Mouse (Mus musculus) lung, adult 2 months (tissue): Measurements from ENCODE around the gene Ttbk1. TPM values are rescaled to one million over a fixed set of nuclear protein-coding genes. Genes with fewer than 3 reads are reported as not detected.

Experiments
- DNase-seq: peaks from one replicate; pipeline ENCODE4 v3.0.0; 2022
- H3K4me1 ChIP-seq: fragments of 200-500 bp; 2 replicates; pipeline ENCODE4 v1.6.1; 2011; ENCODE audit warnings: low read length; ENCODE audit not compliant: control insufficient read depth, insufficient read depth
- H3K4me3 ChIP-seq: fragments of 200-500 bp; replicated peaks from 2 replicates; pipeline ENCODE3; 2011; ENCODE audit warnings: low read depth, mild to moderate bottlenecking, control low read depth, low read length; ENCODE audit errors: extremely low read depth
- CTCF ChIP-seq: fragments of 200-500 bp; IDR thresholded peaks from 2 replicates; pipeline ENCODE4 v1.5.1; 2011; ENCODE audit warnings: mild to moderate bottlenecking, low read length, control low read depth; ENCODE audit not compliant: insufficient read depth
- POLR2A ChIP-seq: fragments of 200-500 bp; IDR thresholded peaks from 2 replicates; pipeline ENCODE4 v1.6.1; 2011; ENCODE audit warnings: low read depth, mild to moderate bottlenecking, control low read depth, low read length, borderline replicate concordance; ENCODE audit errors: extremely low read depth
- whole genome bisulfite sequencing: fragments of 180-500 bp; shearing (Covaris S2); methylation state at CpG from one replicate; pipeline ENCODE4 v1.1.7; 2018; 5-methylcytosine and 5-hydroxymethylcytosine counted together
- polyA plus RNA-seq: library from polyadenylated mRNA; depleted of rRNA; stranded (reverse); fragments of >200 nt; gene quantifications from 2 replicates; pipeline ENCODE4 v1.2.3, GENCODE M21; 2012; rRNA removed

Gene Ttbk1
- polyA plus RNA-seq, result 0.17 and 0.19 TPM in 2 replicates

DNA sequence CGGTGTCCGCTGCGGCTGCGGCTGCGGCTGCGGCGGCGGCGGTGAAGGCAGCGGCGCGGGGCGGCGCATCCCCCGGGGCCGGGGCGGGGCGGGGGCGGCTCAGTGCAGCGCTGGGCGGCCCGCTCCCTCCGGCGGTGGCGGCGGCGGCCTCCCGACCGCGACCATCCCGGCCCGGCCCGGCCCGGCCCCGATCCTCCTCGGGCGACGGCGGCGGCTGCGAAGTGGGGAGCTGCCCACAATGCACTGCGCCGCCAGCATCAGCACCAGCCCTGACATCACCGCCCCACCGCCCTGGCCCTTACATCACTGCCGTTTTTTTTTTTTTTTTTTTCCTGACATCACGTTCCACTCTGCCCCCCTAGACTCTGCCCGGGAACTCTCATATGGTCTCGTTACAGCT is at the start of gene Ttbk1:
Gene Ttbk1, minus strand, starts transcription at position 245 of the 400 bp plus-strand sequence.
- H3K4me3 ChIP-seq, result no peak within 1 kb of the TSS
- TF ChIP-seq CTCF (no peak), POLR2A (no peak)
- 2% methylated on average over 27 of the region's 49 CpGs for WGBS
- H3K4me1 ChIP-seq, result peaks cover 3% of the 10 kb centered on the region; the same call in 1 of the 2 replicates
- DNase-seq, result no peak

DNA sequence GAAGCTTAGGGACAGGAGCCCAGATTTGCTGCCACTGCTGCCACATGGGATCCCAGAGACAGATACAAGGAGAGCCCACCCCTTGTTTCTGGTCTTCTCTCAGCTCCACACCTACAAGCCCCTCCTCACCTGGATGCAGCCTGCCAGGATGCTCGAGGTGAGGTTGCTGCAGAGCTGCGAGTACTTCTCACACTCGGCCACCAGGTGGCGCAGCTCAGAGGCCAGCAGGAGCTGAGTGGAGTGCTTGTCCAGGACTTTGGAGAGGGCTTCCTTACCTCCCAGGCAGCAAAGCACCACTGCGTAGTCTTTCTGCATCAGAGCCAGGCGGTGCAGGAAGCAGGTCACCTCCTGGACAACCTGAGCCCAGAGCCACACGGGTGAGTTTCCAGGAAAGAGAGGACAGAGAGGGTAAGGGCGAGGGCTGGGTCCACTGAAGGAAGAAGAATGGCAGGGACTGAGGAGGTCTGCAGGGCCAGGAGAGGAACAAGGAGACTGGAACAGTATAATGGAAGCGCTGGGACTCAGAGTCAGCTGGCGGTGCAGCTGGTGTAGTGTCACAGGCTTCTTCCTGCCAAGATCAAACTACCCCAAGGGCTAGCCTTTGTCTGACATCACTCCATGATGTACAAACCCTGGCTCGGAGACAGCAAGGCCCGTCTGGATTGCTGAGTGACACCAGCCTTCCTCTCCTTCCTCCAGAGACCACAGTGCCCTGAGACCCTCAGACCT is 38.3 kb upstream of the Ttbk1 start:
- TF ChIP-seq CTCF (peak; percentile 93), POLR2A (no peak)
- WGBS, result 34% methylated on average over 12 of the region's 12 CpGs
- DNase-seq, result peak; percentile 65
- Histone ChIP-seq H3K4me3 (no peak overlapping the region), H3K4me1 (no peaks in the 10 kb centered on the region)

DNA sequence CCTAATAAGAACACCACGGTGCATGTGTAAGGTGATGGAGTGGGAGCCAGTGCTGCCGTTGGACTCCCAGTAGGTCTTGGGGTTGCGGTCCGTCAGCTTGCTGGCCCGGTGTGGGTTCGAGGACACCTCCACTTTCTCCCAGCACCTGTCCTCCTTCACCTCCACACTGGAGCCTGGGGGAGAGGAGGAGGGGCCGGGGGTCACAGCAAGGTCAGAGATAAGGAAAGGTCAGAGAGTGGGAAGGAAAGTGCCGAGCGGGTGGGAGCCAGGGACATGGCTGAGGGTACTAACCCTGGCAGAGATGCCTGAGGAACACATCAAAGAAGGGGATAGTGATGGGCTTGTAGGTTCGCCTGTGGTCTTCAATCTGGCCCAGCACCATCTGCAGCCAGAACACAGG is 37.6 kb upstream of the Ttbk1 start:
- no peak for TF ChIP-seq CTCF
- 69% methylated on average over 10 of the region's 10 CpGs for whole genome bisulfite sequencing
- Histone ChIP-seq H3K4me1 (no peaks in the 10 kb centered on the region), H3K4me3 (no peak overlapping the region)
- no peak for DNase-seq

DNA sequence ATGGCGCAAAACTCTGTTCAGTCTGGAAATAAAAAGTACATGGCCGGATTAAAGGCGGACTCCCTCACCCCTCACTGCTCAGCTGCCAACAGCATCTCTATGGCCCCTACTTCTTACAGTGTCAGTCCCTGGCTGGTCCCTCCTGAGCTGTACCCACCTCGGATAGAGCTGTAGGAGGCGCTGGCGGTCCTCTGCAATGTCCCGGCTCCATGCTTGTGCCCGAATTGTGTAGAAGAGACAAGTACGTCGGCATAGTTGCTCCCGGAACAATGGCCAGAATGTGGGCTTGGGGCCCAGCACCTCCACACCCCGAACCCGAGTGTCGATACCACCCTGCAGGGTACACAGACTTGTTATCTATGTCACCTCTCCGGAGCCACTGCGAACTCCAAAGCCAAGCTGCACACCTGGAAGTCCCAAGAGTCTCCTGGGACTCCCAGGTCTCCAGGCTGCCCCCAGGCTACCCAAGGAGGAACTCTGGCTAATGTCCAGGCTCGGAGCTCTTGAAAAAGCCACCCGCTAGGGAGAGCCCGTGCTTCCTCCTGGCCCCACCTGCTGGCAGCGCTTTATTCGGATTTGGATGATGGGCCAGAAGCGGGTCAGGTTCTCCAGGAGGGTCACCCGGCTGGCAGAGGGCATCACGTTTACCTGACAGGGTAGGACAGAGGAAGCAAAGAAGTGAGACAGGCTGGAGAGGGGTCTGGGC is 34.6 kb upstream of the Ttbk1 start:
- H3K4me1 ChIP-seq, result no peaks in the 10 kb centered on the region
- WGBS, result 48% methylated on average over 24 of the region's 24 CpGs
- H3K4me3 ChIP-seq, result no peak overlapping the region
- DNase-seq, result peak; percentile 25
- TF ChIP-seq CTCF, result no peak
- no peak for TF ChIP-seq POLR2A

DNA sequence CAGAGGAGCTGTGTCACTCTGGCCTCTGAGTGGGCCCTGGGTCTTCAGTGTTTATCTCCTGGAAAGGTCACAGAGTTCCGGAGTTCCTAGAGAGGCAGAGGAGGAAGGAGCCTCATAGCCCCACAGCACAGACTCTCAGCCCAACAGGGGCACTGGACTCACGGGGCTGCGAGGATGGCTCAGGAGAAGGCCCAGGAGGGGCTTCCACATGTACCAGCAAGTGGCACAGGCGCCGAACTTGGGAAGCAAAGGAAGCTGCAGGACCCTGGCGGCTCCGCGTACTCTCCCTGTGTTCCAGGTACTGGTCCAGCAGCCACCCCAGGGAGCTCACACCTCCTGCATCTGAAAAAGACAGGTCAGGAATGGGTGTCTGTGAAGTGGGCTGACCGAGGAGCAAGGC is 33.7 kb upstream of the Ttbk1 start:
- Histone ChIP-seq H3K4me1 (no peaks in the 10 kb centered on the region), H3K4me3 (no peak overlapping the region)
- DNase-seq, result no peak
- TF ChIP-seq POLR2A (no peak), CTCF (no peak)
- WGBS, result 76% methylated on average over 9 of the region's 9 CpGs

DNA sequence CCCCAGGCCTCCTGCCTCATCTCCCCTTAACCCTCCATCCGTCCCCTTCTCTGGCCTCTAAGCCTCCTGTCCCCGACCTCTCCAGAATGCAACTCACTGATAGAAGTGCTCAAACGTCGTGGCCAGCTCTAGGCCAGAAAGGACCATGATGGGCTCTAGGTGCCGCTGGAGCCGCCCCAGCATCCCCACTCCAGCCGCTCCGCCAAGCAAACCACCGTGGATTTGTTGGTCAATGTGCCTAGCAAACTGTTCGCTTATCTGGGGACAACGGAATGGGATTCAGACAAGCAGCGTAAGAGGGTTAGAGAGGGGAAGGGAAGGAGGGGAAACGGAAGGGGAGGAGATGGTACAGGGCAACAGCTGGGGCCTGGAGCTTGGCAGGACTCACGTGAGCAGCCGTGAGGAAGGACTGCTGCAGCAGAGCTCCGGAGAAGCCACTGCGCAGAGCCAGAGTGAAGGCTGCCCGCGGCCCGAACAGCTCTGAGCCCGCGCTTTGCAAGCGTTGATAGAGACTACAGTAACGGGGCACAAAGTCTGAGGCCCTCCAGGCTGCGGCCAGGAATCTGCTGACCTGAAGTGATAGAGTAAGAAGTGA is 33.0 kb upstream of the Ttbk1 start:
- H3K4me3 ChIP-seq, result no peak overlapping the region
- 27% methylated on average over 25 of the region's 25 CpGs for WGBS
- DNase-seq, result no peak
- no peaks in the 10 kb centered on the region for H3K4me1 ChIP-seq
- TF ChIP-seq CTCF (no peak), POLR2A (no peak)

DNA sequence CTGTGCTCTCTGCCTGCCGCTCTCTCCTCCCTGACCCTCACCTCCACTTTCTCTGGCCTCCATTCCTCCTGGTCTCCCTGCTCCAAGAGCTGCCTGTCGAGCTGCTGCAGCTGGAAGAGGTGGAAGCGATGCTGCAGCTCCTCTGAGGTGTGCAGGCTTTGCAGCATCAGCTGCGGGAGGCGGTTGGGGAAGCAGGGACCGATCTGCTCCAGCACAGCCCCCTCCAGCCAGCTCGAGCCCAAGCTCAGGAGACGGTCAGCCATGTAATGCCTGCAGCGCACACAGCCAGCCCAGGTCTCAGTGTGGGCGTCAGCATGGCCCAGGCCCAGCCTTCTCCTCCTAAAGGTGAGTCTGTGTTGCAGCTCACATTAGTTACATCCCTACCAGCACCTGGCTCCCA is 32.5 kb upstream of the Ttbk1 start:
- no peak overlapping the region for H3K4me3 ChIP-seq
- DNase-seq, result no peak
- TF ChIP-seq POLR2A, result no peak
- TF ChIP-seq CTCF, result no peak
- WGBS, result 70% methylated on average over 10 of the region's 10 CpGs
- no peaks in the 10 kb centered on the region for H3K4me1 ChIP-seq

DNA sequence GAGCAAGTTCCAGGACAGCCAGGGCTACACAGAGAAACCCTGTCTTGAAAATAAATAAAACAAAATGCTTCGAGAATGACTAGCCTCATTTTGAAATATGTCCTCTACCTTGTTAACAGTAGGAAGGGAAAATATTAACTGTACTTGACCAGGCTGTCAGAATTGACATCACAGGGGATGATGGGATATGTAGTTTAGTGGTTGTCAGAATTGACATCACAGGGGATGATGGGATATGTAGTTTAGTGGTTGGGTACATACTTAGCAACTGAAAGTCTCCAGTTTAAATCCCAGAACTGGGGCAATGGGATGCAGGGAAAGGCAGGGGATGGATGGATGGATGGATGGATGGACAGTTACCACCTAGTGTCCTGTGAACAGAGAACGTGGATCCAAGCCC is 25.9 kb upstream of the Ttbk1 start:
- Histone ChIP-seq H3K4me3 (no peak overlapping the region), H3K4me1 (no peaks in the 10 kb centered on the region)
- no peak for DNase-seq
- WGBS, result 54% methylated on average over 2 of the region's 2 CpGs
- no peak for TF ChIP-seq POLR2A

DNA sequence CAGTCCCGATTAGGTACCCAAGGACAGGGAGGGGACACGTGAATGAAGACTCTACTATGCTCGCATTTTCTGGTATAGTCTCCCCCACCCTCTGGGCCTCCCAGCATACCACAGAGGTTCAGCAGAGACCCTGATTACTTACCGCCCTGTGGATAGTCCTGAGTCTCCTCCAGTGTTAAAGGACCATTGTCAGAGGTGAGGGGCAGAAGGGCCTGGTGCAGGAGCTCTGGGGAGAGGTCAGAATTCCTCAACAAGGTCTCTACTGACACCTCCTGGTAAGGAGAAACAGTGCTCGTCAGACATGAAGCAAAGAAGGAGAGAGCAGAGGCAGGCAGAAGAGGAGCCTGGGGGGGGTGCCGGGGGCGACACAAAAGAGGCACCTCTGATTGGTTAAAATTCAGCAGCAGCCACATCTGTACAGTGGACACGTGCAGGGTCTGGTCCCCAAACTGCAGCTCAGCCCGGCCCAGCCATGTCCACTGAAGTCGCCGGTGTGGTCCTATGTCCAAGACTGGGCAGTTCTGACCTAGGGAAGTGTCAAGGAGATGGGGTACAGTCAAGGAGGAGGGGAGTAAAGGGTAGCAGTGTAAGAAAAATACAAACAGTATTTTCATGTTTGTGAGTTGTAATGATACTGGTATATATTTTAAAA is 23.7 kb upstream of the Ttbk1 start:
- H3K4me1 ChIP-seq, result no peaks in the 10 kb centered on the region
- 64% methylated on average over 11 of the region's 11 CpGs for WGBS
- DNase-seq, result no peak
- no peak for TF ChIP-seq POLR2A
- no peak for TF ChIP-seq CTCF
- no peak overlapping the region for H3K4me3 ChIP-seq

DNA sequence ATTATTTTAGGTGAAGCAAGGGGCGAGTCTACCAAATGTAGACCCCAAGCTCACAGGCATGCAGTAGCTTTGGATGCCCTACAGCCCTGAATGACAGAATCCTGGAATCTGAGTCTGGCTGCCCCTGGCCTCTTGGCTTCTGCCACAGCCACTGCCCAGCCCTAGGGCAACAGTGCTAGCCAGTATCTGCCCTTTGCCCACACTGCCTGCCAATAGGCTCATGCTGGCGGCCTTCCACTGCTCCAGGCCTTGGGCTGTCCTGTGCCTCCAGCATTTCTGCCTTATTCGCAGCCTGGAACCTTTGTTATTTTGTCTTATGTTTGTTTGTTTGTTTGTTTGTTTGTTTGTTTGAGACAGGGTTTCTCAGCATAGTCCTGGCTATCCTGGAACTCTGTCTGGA is 18.1 kb upstream of the Ttbk1 start:
- WGBS, result 90% methylated on average over 3 of the region's 3 CpGs
- no peak for DNase-seq
- TF ChIP-seq CTCF (no peak), POLR2A (no peak)
- H3K4me3 ChIP-seq, result no peak overlapping the region
- H3K4me1 ChIP-seq, result no peaks in the 10 kb centered on the region
